Mouse (Mus musculus): ENCODE measurements at regions not wholly inside any gene's neighbourhood (a gene's known extent, or its start where the extent isn't known, plus 50 kb on each side); places are given as distances from the start of the nearest gene placed in this dataset.

GRCm38 (mm10) chr6:107797845-107798244 lies 267.0 kb upstream of the Setmar start:
- no peak for DNase-seq

- no peak for DNase-seq
Measured at GRCm38 (mm10) chr6:107803056-107803455, 261.8 kb upstream of the Setmar start.
